Mouse (Mus musculus) left cerebral cortex, adult 8-10 months (tissue): ENCODE measurements around the gene 1700113H08Rik. TPM values are rescaled to one million over a fixed set of nuclear protein-coding genes. Genes with fewer than 3 reads are reported as not detected.

ENCODE experiments used
- DNase-seq, 2 experiments: peaks; one replicate each; pipeline ENCODE4 v3.0.0; 2022; ENCODE audit warnings: low spot score in 2 of 2
- total RNA-seq, 4 experiments: library from RNA; stranded (reverse); gene quantifications; 2 replicates each; pipeline ENCODE4 v1.2.4; 2022

The 1700113H08Rik gene
- total RNA-seq, 4 experiments from 2014 or later, result not detected

DNA sequence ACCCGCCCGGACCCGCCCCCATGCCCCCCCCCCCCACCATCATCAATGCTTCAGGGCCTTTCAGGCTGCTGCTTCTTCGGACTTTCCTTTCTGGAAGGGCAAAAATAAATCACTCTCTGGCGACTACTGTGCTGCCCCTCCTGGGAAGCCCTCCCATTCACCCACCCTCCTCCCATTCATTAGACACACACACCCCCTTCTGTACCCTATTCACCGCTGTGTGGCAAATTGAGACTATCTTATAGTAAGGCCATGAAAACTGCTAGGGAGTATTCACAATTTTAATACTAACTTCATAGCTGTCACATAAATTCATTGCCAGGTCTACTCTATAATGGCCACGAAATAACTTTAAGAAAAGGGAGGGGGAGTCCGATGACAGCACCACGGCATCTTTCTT lies 1.1 kb downstream of the 1700113H08Rik start:
- no peak for DNase-seq

GRCm38 (mm10) chr10:87059447-87059846 lies 1.6 kb downstream of the 1700113H08Rik start:
- no peak for DNase-seq

GRCm38 (mm10) chr10:87084236-87084635 lies 26.4 kb downstream of the 1700113H08Rik start:
- DNase-seq, result peak; percentile 23 to 83

GRCm38 (mm10) chr10:87087646-87088045 lies 29.8 kb downstream of the 1700113H08Rik start:
- no peak for DNase-seq

DNA sequence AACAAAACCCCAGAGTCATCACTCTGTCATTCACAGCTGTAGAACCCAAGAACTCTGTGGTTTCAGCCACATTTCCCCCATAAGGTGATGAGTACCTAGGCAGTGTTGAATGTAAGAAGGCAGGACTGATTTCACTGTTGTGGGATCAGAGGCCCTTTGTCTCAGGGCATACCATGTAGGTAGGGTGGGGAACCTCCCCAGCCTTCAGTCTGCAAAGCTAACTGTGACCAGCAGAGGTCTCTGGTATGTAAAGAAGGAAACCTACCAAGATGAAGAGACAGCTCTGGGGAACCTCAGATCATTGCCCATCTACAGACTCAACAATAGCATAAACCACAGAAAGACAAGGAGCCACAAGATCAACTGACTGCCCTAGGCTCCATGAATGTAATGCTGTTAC lies 36.4 kb downstream of the 1700113H08Rik start:
- no peak for DNase-seq

GRCm38 (mm10) chr10:87098722-87099121 lies 40.9 kb downstream of the 1700113H08Rik start:
- DNase-seq, result no peak

- no peak for DNase-seq
Measured at GRCm38 (mm10) chr10:87100668-87101067, 42.8 kb downstream of the 1700113H08Rik start.

DNA sequence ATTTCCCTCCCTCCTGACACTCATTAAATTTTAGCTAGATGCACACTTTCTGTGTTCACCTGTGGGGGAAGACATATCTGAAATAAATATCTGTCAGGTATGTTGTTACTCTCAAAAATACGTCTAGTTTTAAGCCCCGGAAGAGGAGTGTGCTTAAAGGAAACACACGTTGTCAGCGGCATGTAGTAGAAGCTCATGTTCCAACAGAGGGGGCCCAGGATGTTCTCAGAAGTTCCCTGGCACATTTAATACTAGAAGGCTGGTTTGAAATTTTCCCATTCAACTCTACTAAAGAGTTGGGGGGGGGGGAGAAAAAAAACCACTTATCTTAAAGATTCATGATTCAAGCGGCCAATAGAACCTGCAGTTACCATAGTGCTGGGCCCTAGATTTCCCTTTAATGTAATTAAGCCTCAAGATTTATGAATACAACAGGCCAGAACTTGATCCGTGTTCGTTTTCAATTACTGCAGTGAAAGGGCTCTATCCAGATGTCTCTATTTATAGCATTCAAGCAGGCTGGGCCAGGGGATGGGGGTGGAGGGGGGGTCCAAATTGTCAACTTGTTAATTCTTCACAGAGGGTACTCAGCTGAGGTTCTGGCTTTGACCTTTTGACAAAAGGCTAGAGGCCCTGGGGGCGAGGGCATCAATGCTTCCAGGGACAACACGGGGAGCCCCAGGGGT lies 43.6 kb downstream of the 1700113H08Rik start:
- no peak for DNase-seq

DNA sequence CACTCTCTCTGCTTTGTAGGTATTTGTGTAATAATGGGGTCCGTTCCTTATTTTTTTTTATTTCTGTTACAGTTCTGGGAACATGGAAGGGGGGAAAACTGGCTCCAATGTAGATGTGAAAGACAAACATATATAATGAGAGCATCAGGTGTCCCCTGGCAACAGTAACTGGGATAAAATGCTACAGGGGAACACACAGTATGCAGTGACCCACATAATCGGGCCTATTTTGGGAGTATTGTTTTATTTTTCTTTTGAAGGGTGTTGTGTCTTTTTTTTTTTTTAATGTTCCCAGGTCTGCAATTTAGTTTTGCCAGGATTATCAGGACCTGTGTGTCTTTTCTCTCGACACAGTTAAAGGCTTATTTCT lies 44.1 kb downstream of the 1700113H08Rik start:
- no peak for DNase-seq

GRCm38 (mm10) chr10:87102455-87102854 lies 44.6 kb downstream of the 1700113H08Rik start:
- no peak for DNase-seq

- DNase-seq, result no peak
Measured at GRCm38 (mm10) chr10:87103286-87103685, 45.4 kb downstream of the 1700113H08Rik start.

DNA sequence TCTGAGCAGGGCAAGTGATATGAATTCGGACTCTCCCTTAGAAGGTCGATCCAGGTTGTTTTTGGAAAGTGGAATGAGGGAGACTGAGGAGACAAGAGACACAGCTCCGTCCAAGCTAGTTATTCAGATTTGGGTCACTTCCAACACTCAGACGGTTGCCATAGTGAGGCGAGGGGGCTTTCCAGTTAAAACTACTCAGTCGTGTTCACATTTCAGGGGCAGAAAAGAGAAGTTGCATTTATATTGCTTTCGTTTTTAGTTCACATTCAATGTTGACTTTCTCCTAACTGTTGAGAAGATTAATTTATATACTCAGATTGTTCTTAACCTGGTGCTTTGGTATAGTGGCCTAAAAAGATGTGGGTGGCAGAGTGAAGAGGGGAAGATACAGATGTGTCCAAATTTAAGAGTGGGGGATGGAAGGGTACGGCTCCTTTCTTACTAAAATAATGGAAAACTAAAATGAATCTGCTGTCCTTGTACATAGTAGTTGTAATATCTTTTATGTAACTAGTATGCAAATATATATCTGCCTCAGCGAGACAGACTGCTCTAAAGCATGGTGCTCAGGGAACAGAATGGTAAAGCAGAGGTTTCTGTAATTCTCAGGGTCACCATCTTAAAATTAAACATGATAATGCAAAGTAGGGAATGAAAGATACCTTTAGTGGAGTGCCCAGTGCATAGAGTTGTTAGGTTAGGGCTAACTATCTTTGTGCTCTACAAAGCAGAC lies 49.9 kb downstream of the 1700113H08Rik start:
- DNase-seq, result no peak

DNA sequence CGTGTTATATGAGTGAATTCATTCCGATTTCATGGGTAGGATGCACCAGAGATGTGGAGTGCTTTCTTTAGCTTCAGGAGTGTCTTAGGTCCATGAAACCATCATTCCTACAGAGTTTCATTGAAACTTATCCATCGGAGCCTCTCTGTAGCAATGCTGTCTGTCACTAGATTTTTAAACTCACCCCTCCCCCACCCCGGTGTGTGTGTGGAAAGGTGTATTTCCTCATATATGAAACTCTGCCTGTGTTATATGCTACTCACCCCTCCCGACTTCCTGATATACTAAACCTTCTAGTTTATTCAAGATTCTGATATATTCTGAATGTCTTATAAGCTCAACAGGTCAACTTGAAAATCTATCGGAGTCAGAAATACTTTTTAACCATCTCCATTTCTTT lies 50.5 kb downstream of the 1700113H08Rik start:
- no peak for DNase-seq

DNA sequence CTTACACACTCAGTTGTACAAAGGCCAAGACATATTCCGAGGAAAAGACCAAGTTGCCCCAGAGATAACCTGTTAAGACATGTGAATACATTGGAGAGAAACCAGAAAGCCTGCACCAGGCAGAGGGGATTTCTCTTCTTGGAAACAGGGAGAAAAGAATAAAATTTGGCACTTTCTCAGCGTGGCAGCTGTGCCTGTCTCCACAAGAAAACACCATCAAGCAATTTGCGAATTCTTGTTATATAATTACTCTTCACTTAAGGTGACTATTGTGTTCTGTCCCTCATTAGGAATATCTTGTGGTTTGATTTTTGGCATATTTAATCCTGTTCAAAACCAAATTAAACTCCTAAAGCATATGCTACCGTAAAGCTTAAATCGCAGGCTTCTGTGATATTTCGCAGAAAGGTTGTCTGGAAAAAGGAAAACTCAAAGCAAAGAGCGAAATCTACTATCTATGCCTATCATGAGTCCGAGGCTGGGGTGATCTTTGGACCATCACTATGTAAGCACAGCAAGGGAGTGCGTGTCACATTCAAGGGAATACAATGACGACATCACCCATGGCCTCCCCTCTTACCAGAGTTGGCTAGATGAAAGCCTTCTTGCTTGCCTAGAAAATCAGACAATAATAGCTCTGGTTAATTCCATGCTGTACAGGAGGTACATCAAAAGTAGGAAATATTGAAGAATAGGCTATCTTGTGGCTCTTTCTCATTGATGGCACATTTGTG lies 51.4 kb downstream of the 1700113H08Rik start:
- peak in 1 of 2 experiments; percentile 36 for DNase-seq

DNA sequence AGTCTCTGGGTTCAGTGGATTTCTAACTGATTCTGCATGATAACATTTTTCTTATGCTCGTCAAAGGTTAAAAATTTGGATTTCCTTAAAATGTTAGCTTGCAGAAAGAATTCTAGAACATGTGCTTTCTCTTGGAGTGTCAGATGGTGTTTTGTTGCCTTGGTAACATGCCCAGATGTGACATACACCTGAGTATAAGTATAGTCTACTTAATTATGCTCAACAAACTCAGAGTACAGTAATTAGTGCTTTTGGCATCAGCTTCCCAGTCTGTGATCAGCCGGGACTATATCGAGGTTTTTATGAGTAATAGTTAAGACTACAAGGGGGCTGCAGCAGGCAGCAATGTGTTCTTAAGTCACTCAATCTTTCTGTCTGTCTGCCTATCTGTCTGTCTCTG lies 53.1 kb downstream of the 1700113H08Rik start:
- no peak for DNase-seq

DNA sequence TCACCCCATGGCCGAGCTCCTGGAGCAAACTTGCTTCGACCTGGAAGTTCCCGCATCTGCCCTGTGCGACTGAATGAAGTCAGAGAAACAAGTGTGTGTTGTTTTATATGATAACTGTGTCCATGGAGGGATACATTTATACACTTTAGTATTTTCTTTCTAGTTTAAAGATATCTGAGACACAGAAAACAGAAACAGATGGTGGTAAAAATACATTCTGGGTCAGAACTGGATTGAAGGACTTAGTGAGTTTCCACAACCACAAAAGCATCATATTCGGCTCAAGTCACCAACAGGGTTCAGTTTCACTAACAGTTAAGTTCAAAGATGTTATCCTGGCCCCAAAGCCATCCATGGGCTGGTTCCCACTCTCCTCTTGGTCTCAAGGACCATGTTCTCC lies 67.2 kb downstream of the 1700113H08Rik start:
- DNase-seq, result no peak

- no peak for DNase-seq
Measured at GRCm38 (mm10) chr10:87126186-87126824, 68.5 kb downstream of the 1700113H08Rik start.

GRCm38 (mm10) chr10:87151050-87151449 lies 93.2 kb downstream of the 1700113H08Rik start:
- DNase-seq, result no peak

DNA sequence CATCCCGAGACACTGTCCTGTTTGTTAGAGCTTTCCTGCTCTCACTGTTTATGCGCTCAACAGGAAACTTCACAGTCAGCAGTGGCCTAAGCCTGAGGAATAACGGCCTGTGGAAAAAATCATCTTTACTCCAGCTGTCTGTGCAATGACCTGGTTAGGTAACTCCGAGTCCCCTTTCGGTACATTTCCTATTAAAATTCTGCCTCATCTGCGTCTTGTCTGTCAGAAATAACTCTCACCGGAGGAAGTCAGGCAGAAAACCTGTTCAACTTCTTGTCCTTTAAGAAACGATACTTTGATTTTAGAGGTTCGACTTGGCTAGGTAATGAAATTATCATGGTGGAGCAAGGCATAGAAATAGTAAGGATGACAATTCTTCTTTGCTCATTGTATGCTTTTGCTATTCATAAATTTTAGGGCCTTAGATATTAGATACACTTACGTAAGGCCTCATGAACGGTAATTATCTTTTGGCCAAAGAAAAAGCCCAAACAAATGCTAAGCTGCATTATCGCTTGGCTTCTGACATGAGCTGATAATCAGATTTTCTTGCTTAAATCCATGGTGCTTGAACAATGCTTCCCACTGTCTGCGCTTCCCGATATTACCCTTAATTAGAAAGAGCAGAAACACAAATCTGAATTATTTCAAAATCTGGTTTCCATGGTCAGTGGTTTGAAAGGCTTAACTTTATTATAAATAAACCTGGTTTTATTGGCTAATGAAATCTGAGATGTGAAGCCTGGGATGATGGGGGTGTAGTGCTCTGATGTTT lies 96.1 kb downstream of the 1700113H08Rik start:
- no peak for DNase-seq

GRCm38 (mm10) chr10:87159781-87160180 lies 101.9 kb downstream of the 1700113H08Rik start:
- peak in 1 of 2 experiments; percentile 33 for DNase-seq
